Mouse (Mus musculus) hindbrain, postnatal 0 days (tissue): ENCODE measurements at regions not wholly inside any gene's neighbourhood (a gene's known extent, or its start where the extent isn't known, plus 50 kb on each side); places are given as distances from the start of the nearest gene placed in this dataset.

Experiments
- ATAC-seq: fragments of 200-750 bp; cut with Nextera tagmentation; 2 replicates; pipeline ENCODE4 v1.8.0; 2017; ENCODE audit warnings: mild to moderate bottlenecking, moderate TSS enrichment, moderate library complexity
- DNase-seq: peaks from one replicate; pipeline ENCODE4 v3.0.0-alpha.2; 2015; ENCODE audit warnings: low spot score
- H3K27ac ChIP-seq: fragments of 300-500 bp; sonication (generic); 2 replicates; pipeline ENCODE4 v1.5.1; 2014; ENCODE audit warnings: mild to moderate bottlenecking
- H3K27me3 ChIP-seq: fragments of 300-500 bp; sonication (generic); 2 replicates; pipeline ENCODE4 v1.6.1; 2014; ENCODE audit warnings: low read length, mixed read lengths; ENCODE audit not compliant: insufficient read depth
- H3K36me3 ChIP-seq: fragments of 300-500 bp; sonication (generic); 2 replicates; pipeline ENCODE4 v1.6.1; 2014; ENCODE audit warnings: low read length, mixed read lengths; ENCODE audit not compliant: insufficient read depth
- H3K4me1 ChIP-seq: fragments of 300-500 bp; sonication (generic); 2 replicates; pipeline ENCODE4 v1.6.1; 2014; ENCODE audit warnings: antibody characterized with exemption, low read length, mixed read lengths; ENCODE audit not compliant: insufficient read depth
- H3K4me2 ChIP-seq: fragments of 300-500 bp; sonication (generic); 2 replicates; pipeline ENCODE4 v1.6.1; 2014; ENCODE audit warnings: low read depth, mild to moderate bottlenecking, low read length, moderate library complexity, mixed read lengths
- H3K4me3 ChIP-seq: fragments of 300-500 bp; sonication (generic); 2 replicates; pipeline ENCODE4 v1.5.1; 2014; ENCODE audit warnings: low read length
- H3K9ac ChIP-seq: fragments of 300-500 bp; sonication (generic); replicated peaks from 2 replicates; pipeline ENCODE4 v1.6.1; 2014; ENCODE audit warnings: mild to moderate bottlenecking, low read length, moderate library complexity, mixed read lengths
- H3K9me3 ChIP-seq: fragments of 300-500 bp; sonication (generic); 2 replicates; pipeline ENCODE4 v1.6.1; 2016; ENCODE audit warnings: low read length, mixed read lengths
- CTCF ChIP-seq: IDR thresholded peaks from 2 replicates; pipeline ENCODE4 v1.5.1; 2016; ENCODE audit warnings: antibody characterized with exemption, control low read depth, low read depth
- WGBS: fragments of 180-500 bp; shearing (Covaris S2); extraction: QIAGEN DNeasy Blood & Tissue Kit; methylation state at CpG from one replicate; pipeline ENCODE4 v1.1.7; 2014; 5-methylcytosine and 5-hydroxymethylcytosine counted together

- 63% methylated on average over 7 of the region's 7 CpGs for WGBS
- H3K9ac ChIP-seq, result no peak overlapping the region
- H3K27ac ChIP-seq, result no peak overlapping the region
- DNase-seq (peak; percentile 2), ATAC-seq (peak; percentile 80; the same call in 1 of the 2 replicates)
- no peaks in the 10 kb centered on the region for H3K36me3 ChIP-seq
- no peaks in the 10 kb centered on the region for H3K27me3 ChIP-seq
- no peaks in the 10 kb centered on the region for H3K9me3 ChIP-seq
- no peak overlapping the region for H3K4me3 ChIP-seq
- no peak overlapping the region for H3K4me2 ChIP-seq
- no peak for TF ChIP-seq CTCF
- no peaks in the 10 kb centered on the region for H3K4me1 ChIP-seq
These were observed 206.6 kb upstream of the Gmds start for GRCm38 (mm10) chr13:32544986-32545740.

- Histone ChIP-seq H3K9me3 (no peaks in the 10 kb centered on the region), H3K4me1 (no peaks in the 10 kb centered on the region), H3K4me2 (no peak overlapping the region), H3K4me3 (no peak overlapping the region), H3K36me3 (no peaks in the 10 kb centered on the region), H3K9ac (no peak overlapping the region), H3K27ac (no peak overlapping the region), H3K27me3 (no peaks in the 10 kb centered on the region)
- DNase-seq, result no peak
- WGBS, result 93% methylated on average over 1 of the region's 1 CpGs
- no peak for TF ChIP-seq CTCF
- no peak for ATAC-seq
These were observed 203.1 kb upstream of the Gmds start for GRCm38 (mm10) chr13:32541611-32542010.

- ATAC-seq, result no peak
- no peaks in the 10 kb centered on the region for H3K36me3 ChIP-seq
- no peaks in the 10 kb centered on the region for H3K9me3 ChIP-seq
- H3K4me2 ChIP-seq, result no peak overlapping the region
- no peak overlapping the region for H3K4me3 ChIP-seq
- WGBS, result 82% methylated on average over 4 of the region's 4 CpGs
- no peak for TF ChIP-seq CTCF
- H3K9ac ChIP-seq, result no peak overlapping the region
- DNase-seq, result peak; percentile 6
- H3K27ac ChIP-seq, result no peak overlapping the region
- no peaks in the 10 kb centered on the region for H3K27me3 ChIP-seq
- H3K4me1 ChIP-seq, result no peaks in the 10 kb centered on the region
These were observed 197.7 kb upstream of the Gmds start for GRCm38 (mm10) chr13:32536241-32536640.

GRCm38 (mm10) chr13:32535602-32536001 lies 197.1 kb upstream of the Gmds start:
- no peaks in the 10 kb centered on the region for H3K9me3 ChIP-seq
- no peak overlapping the region for H3K27ac ChIP-seq
- H3K4me2 ChIP-seq, result no peak overlapping the region
- no peak overlapping the region for H3K4me3 ChIP-seq
- TF ChIP-seq CTCF, result no peak
- H3K27me3 ChIP-seq, result no peaks in the 10 kb centered on the region
- no peak overlapping the region for H3K9ac ChIP-seq
- DNase-seq (no peak), ATAC-seq (no peak)
- no peaks in the 10 kb centered on the region for H3K4me1 ChIP-seq
- WGBS, result 92% methylated on average over 4 of the region's 4 CpGs
- H3K36me3 ChIP-seq, result no peaks in the 10 kb centered on the region

GRCm38 (mm10) chr13:32530926-32531512 lies 192.5 kb upstream of the Gmds start:
- ATAC-seq, result no peak
- H3K27ac ChIP-seq, result no peak overlapping the region
- WGBS, result 66% methylated on average over 3 of the region's 3 CpGs
- TF ChIP-seq CTCF, result no peak
- no peak for DNase-seq
- H3K9ac ChIP-seq, result no peak overlapping the region
- no peaks in the 10 kb centered on the region for H3K27me3 ChIP-seq
- H3K9me3 ChIP-seq, result no peaks in the 10 kb centered on the region
- H3K4me1 ChIP-seq, result no peaks in the 10 kb centered on the region
- H3K4me3 ChIP-seq, result no peak overlapping the region
- no peaks in the 10 kb centered on the region for H3K36me3 ChIP-seq
- no peak overlapping the region for H3K4me2 ChIP-seq

- ATAC-seq, result no peak
- Histone ChIP-seq H3K4me2 (no peak overlapping the region), H3K36me3 (no peaks in the 10 kb centered on the region), H3K4me3 (no peak overlapping the region), H3K9ac (no peak overlapping the region), H3K4me1 (no peaks in the 10 kb centered on the region), H3K9me3 (no peaks in the 10 kb centered on the region), H3K27me3 (no peaks in the 10 kb centered on the region), H3K27ac (no peak overlapping the region)
- DNase-seq, result peak; percentile 33
- 72% methylated on average over 16 of the region's 16 CpGs for WGBS
- no peak for TF ChIP-seq CTCF
These were observed 180.2 kb upstream of the Gmds start for GRCm38 (mm10) chr13:32518611-32519344.
